Mouse (Mus musculus) brain, embryonic 14.5 days (tissue): ENCODE measurements around the gene 1700018G05Rik.
"Not testable (repeated sequence)": the region's sequence is repeated elsewhere in the genome, so short reads cannot be mapped to it uniquely, and the experiment has no call there.

ENCODE experiments used
- CTCF ChIP-seq: fragments of 200-500 bp; IDR thresholded peaks from 2 replicates; pipeline ENCODE4 v1.5.1; 2012; ENCODE audit warnings: inconsistent platforms, mild to moderate bottlenecking, moderate library complexity, borderline replicate concordance; ENCODE audit not compliant: insufficient read depth, insufficient read length; ENCODE audit errors: extremely low read depth
- POLR2A ChIP-seq: fragments of 200-500 bp; IDR thresholded peaks from 2 replicates; pipeline ENCODE4 v1.6.1; 2012; ENCODE audit warnings: mild to moderate bottlenecking, inconsistent platforms, borderline replicate concordance; ENCODE audit not compliant: poor library complexity, insufficient read depth, insufficient read length, severe bottlenecking; ENCODE audit errors: extremely low read depth

DNA sequence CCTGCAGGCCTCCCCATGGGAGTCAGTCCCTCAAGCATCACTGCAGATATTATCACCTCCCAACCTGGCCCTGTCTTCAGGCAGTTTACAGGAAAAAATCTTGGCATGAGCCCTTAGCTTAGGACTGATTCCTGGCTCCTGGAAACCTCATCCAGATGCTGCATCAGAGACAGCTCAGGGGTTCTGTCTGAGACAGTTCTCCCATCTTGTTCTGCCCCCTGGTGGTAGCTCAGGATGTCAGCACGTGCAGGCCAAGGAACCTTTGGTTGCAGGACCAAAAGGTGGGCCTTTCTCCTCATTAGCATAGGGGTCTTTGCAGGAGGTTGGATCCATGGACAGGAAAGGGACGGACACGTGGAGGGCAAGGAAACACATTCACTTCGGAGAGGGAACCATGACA is 1.5 kb upstream of the 1700018G05Rik start:
- peak; percentile 28; the same call in 1 of the 2 replicates for TF ChIP-seq CTCF
- not testable (repeated sequence) for TF ChIP-seq POLR2A
